Mouse (Mus musculus): Measurements from ENCODE around the gene Rrp9.
A peak's percentile ranks its signal among the peaks of the same experiment; 100 is the strongest.

The Rrp9 gene

GRCm38 (mm10) chr9:106519433-106519832 is 43.7 kb downstream of the Rrp9 start:
- DNase-seq (ENCODE audit: low read depth, low spot score), result no peak

- no peak for DNase-seq (ENCODE audit: low read depth, low spot score)
These were observed 44.1 kb downstream of the Rrp9 start for GRCm38 (mm10) chr9:106519909-106520308.

- peak; percentile 2 for DNase-seq (ENCODE audit: low read depth, low spot score)
These were observed 56.1 kb downstream of the Rrp9 start for GRCm38 (mm10) chr9:106531833-106532232.

DNA sequence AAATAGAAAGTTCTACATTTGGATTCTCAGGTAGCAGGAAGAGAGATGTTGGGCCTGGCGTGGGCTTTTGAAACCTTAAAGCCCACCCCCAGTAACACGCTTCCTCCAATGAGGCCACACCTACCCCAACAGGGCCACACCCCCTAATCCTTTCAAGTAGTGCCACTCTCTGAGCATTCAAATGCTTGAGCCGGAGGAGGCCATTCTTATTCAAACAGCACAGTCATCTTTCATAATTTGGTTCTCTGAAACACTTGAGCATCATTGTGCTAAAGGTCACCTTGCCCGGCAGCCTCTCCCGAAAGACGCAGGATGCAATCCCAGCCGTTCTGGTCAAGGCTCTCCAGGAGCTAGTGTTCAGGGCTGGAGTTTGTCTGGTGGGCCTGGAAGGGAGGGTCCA is 58.5 kb downstream of the Rrp9 start:
- no peak for DNase-seq (ENCODE audit: low read depth, low spot score)

- DNase-seq (ENCODE audit: low read depth, low spot score), result no peak
These were observed 59.2 kb downstream of the Rrp9 start for GRCm38 (mm10) chr9:106534975-106535374.
